Mouse (Mus musculus) cortical plate, adult 2 months (tissue): ENCODE data around the gene Fbxw21.

Source experiments
- CTCF ChIP-seq: fragments of 200-500 bp; IDR thresholded peaks from 2 replicates; pipeline ENCODE4 v1.5.1; 2011; ENCODE audit warnings: mild to moderate bottlenecking, control low read depth, low read length; ENCODE audit not compliant: insufficient read depth; ENCODE audit errors: extremely low read depth
- POLR2A ChIP-seq: fragments of 200-500 bp; IDR thresholded peaks from 2 replicates; pipeline ENCODE4 v1.6.1; 2011; ENCODE audit warnings: mild to moderate bottlenecking, low read length, control low read depth; ENCODE audit not compliant: insufficient read depth; ENCODE audit errors: extremely low read depth

DNA sequence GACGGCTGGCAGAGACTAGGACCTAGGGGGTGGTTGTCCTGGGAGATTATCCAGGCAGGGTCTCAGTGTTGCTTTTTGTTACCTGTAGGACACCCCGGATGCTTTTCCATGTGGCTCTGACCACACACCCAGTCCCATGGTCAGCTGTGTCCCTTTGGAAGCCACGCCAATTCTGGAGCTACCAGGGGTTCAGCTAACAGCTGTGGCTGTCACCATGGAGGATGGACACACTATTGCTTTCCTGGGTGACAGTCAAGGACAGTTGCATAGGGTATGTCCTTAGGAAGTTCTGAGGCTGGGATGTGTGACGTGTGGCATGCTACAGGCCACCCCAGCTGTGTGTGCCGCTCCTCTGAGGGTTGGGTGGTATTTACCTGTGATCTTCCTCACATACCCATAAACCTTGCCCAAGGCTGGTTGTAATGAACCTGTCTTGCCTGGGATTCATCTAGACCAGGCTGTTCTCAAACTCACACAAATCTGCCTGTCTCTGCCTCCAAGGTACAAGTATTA, 59.9 kb downstream of the Fbxw21 start:
- no peak for TF ChIP-seq POLR2A
- TF ChIP-seq CTCF: no peak
